In genomic region chr11:34010859-34011172, GRCm38 (mm10) we compare ENCODE assay signal across 9 mouse cellular contexts. TPM values are rescaled to one million over a fixed set of nuclear protein-coding genes. Genes with fewer than 3 reads are reported as not detected.
DNase-seq lines count a peak whose midpoint lies in the region.
"Had no signal": no experiment of that assay in that cellular context is flagged by ENCODE, and none has a peak within 500 bp of the region (broad histone marks: within the 10 kb centered on the region; RNA-seq: fewer than 3 reads in every experiment).

No protein-coding gene starts in this region.

- 80% methylated on average over 4 of the region's 4 CpGs for WGBS in hindbrain, embryonic 10.5 days

- H3K4me1 ChIP-seq in hindbrain, embryonic 10.5 days (replicated peaks): 0 out of 2 replicates have a peak, but pooled peaks cover 3% of the 10 kb centered on the region
- H3K4me1 ChIP-seq: neural tube, embryonic 13.5 days had no signal

- DNase-seq in adrenal gland, postnatal 14 days: peak; percentile 10
- no peak for DNase-seq in adrenal gland, adult 18-20 months (ENCODE audit: low spot score in 2 of 2)
- DNase-seq in CD8-positive naive resting alpha-beta T cell, adult 2 months (ENCODE audit: low read depth in 2 of 2, low spot score in 2 of 2): peak; percentile 31 to 34
- DNase-seq in heart, postnatal 4 days: peak; percentile 50
- peak; percentile 32 for DNase-seq in lung, postnatal 14 days
- peak; percentile 6 for DNase-seq in yolk sac, embryonic 10.5 days (ENCODE audit: low spot score)
- DNase-seq in layer of hippocampus, adult 18-20 months (ENCODE audit: low spot score in 2 of 2): no peak
- no peak for DNase-seq in hindbrain, embryonic 10.5 days (ENCODE audit: low spot score)

- no peaks in the 10 kb centered on the region for H3K27me3 ChIP-seq in hindbrain, embryonic 10.5 days (ENCODE audit: insufficient read depth, poor library complexity, severe bottlenecking)
- H3K27me3 ChIP-seq: neural tube, embryonic 13.5 days had no signal

- no peaks in the 10 kb centered on the region for H3K36me3 ChIP-seq in hindbrain, embryonic 10.5 days
- H3K36me3 ChIP-seq: neural tube, embryonic 13.5 days had no signal

- no peak overlapping the region for H3K4me3 ChIP-seq in hindbrain, embryonic 10.5 days
- H3K4me3 ChIP-seq: neural tube, embryonic 13.5 days had no signal

- H3K27ac ChIP-seq in hindbrain, embryonic 10.5 days: no peak overlapping the region
- H3K27ac ChIP-seq: neural tube, embryonic 13.5 days had no signal

- no peaks in the 10 kb centered on the region for H3K9me3 ChIP-seq in hindbrain, embryonic 10.5 days
- H3K9me3 ChIP-seq: neural tube, embryonic 13.5 days had no signal

RNA-seq across cellular contexts. Expression of gene Kcnip1, which starts 17.9 kb away (rescaled TPM):
- 5.1 and 5.4 TPM in 2 replicates for total RNA-seq in adrenal gland, postnatal 14 days (2021)
- total RNA-seq in adrenal gland, adult 18-20 months (2021): 1 to 10 TPM; 1.9 to 4.9 TPM
- total RNA-seq in heart, postnatal 4 days (2021): not detected
- 10 to 100 TPM; 20.3 to 24.2 TPM for total RNA-seq in layer of hippocampus, adult 18-20 months (2021)
- 6.1 and 9.5 TPM in 2 replicates for polyA plus RNA-seq in hindbrain, embryonic 10.5 days (2016; fragmentation: Nextera tagmentation; extraction: Ambion mirVana)

RNA-seq across cellular contexts. Expression of gene Lcp2, which starts 35.9 kb away (rescaled TPM):
- 2.0 and 7.8 TPM in 2 replicates for total RNA-seq in adrenal gland, postnatal 14 days (2021)
- 1 to 10 TPM; 2.4 to 3.6 TPM for total RNA-seq in adrenal gland, adult 18-20 months (2021)
- total RNA-seq in heart, postnatal 4 days (2021): 1 to 10 TPM in 1 of 2 experiments, under 1 TPM in 1; 0.88 to 1.6 TPM
- total RNA-seq in layer of hippocampus, adult 18-20 months (2021): 1 to 10 TPM; 2.9 to 3.7 TPM
- polyA plus RNA-seq in hindbrain, embryonic 10.5 days (2016; fragmentation: Nextera tagmentation; extraction: Ambion mirVana): 2.7 and 3.0 TPM in 2 replicates

RNA-seq across cellular contexts. Expression of gene Kcnmb1, which starts 48.0 kb away (rescaled TPM):
- 0.11 and 0.38 TPM in 2 replicates for total RNA-seq in adrenal gland, postnatal 14 days (2021)
- total RNA-seq in adrenal gland, adult 18-20 months (2021): under 1 TPM; 0.10 to 0.17 TPM
- total RNA-seq in heart, postnatal 4 days (2021): 1 to 10 TPM in 1 of 2 experiments, under 1 TPM in 1; 0.86 to 1.0 TPM
- under 1 TPM; 0.27 to 0.28 TPM for total RNA-seq in layer of hippocampus, adult 18-20 months (2021)
- polyA plus RNA-seq in hindbrain, embryonic 10.5 days (2016; fragmentation: Nextera tagmentation; extraction: Ambion mirVana): 0.20 and 0.26 TPM in 2 replicates

Comparison
In these comparisons a context has a peak if more than half of its experiments do, and no peak if none do; other contexts are left out.
1. DNase-seq: peak in adrenal gland, postnatal 14 days (single experiment), CD8-positive naive resting alpha-beta T cell, adult 2 months (2 of 2), heart, postnatal 4 days (single experiment), lung, postnatal 14 days (single experiment) and yolk sac, embryonic 10.5 days (single experiment); none in adrenal gland, adult 18-20 months (0 of 2), layer of hippocampus, adult 18-20 months (0 of 2) and hindbrain, embryonic 10.5 days (single experiment).